Mouse (Mus musculus): ENCODE data around the gene Ing2. TPM values are rescaled to one million over a fixed set of nuclear protein-coding genes. Genes with fewer than 3 reads are reported as not detected.

The Ing2 gene
- total RNA-seq, 2 experiments from 2014 or later = 14.6 to 30.6 TPM

Other genes starting within 250 kb of the Ing2 start
- not detected in 2 replicates for gene Stox2, start 229.2 kb downstream of the Ing2 start, total RNA-seq (2014; fragmentation: Nextera tagmentation)
- gene Stox2, start 229.2 kb downstream of the Ing2 start, total RNA-seq (2017) = not detected in 2 replicates
- 23.8 and 34.0 TPM in 2 replicates for gene Trappc11, start 142.1 kb downstream of the Ing2 start, total RNA-seq (2014; fragmentation: Nextera tagmentation)
- 33.0 and 42.8 TPM in 2 replicates for gene Trappc11, start 142.1 kb downstream of the Ing2 start, total RNA-seq (2017)
- gene Rwdd4a, start 141.9 kb downstream of the Ing2 start, total RNA-seq (2014; fragmentation: Nextera tagmentation) = 39.0 and 57.0 TPM in 2 replicates
- gene Rwdd4a, start 141.9 kb downstream of the Ing2 start, total RNA-seq (2017) = 29.7 and 52.0 TPM in 2 replicates
- 11.8 and 12.6 TPM in 2 replicates for gene Cdkn2aip, start 38.4 kb upstream of the Ing2 start, total RNA-seq (2014; fragmentation: Nextera tagmentation)
- gene Cdkn2aip, start 38.4 kb upstream of the Ing2 start, total RNA-seq (2017) = 25.0 and 26.7 TPM in 2 replicates
- gene Cldn24, start 146.6 kb upstream of the Ing2 start, total RNA-seq (2014; fragmentation: Nextera tagmentation) = not detected in 2 replicates
- gene Cldn24, start 146.6 kb upstream of the Ing2 start, total RNA-seq (2017) = not detected in 2 replicates
- gene Cldn22, start 148.9 kb upstream of the Ing2 start, total RNA-seq (2014; fragmentation: Nextera tagmentation) = not detected in 2 replicates
- gene Cldn22, start 148.9 kb upstream of the Ing2 start, total RNA-seq (2017) = not detected in 2 replicates